Mouse (Mus musculus) adrenal gland (tissue): ENCODE measurements around the gene Dscaml1.
"Not testable (repeated sequence)": the region's sequence is repeated elsewhere in the genome, so short reads cannot be mapped to it uniquely, and the experiment has no call there.

Source experiments
- intact Hi-C: fragments of 180-260 bp; cut with DNase I; formaldehyde crosslinking; loops from one replicate; pipeline ENCODE4 v1.15.1; 2025

Dscaml1 gene

GRCm38 (mm10) chr9:45766195-45766594 is 339.8 kb downstream of the Dscaml1 start:
- intact Hi-C loops: no loop called here

DNA sequence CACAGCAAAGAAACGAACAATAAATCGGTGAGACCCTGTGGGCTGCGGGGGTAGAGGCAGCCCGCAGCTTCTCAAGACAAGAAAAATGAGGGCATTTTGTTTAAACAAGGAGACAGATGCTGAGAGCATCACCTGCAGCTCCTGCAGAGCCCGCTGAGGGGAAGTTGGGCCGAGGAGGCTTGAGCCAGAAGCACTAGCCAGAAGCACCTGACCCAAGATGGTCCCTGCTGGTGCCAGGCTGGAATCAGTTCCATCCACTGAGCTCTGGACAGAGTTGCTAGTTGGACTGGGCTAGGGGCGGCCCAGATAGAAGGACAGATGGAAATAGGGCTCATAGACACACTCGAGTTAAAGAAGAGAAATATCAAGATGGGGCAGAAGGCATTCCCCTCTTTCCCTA is 340.7 kb downstream of the Dscaml1 start:
- intact Hi-C loops: no loop called here

- intact Hi-C loops: no loop called here
Measured at GRCm38 (mm10) chr9:45768421-45768820, 342.0 kb downstream of the Dscaml1 start.

DNA sequence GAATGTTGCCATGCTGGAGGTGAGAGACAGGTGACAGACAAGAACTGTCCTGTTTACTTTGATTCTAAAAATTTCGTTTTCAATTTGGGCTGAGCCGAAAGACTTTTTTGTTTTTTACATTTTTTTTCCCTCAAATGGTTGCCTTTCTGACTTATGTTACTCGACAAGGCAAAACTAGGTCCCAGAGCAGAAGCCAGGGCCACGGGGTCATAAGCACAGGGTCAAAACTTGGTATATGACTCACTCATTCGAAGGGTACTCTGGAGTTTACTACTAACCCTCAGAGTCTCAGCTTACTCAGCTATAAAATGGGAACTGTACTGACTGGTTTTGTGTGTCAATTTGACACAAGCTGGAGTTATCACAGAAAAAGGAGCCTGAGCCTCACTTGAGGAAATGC is 343.2 kb downstream of the Dscaml1 start:
- intact Hi-C loops: no loop called here

- intact Hi-C loops: no loop called here
Measured at GRCm38 (mm10) chr9:45774088-45774487, 347.7 kb downstream of the Dscaml1 start.

DNA sequence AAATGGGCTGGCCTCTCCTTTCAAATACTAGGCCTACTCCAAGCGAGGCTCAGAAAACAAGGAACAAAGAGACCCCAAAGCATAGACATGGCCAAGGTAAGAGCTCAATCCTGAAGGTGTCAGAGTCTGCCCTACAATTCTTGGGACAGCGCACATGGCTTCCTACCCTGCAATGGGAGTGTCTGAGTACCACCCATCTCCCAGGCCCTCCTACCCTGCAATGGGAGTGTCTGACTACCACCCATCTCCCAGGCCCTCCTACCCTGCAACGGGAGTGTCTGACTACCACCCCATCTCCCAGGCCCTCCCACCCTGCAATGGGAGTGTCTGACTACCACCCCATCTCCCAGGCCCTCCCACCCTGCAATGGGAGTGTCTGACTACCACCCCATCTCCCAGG is 349.7 kb downstream of the Dscaml1 start:
- intact Hi-C loops: not testable (repeated sequence)

DNA sequence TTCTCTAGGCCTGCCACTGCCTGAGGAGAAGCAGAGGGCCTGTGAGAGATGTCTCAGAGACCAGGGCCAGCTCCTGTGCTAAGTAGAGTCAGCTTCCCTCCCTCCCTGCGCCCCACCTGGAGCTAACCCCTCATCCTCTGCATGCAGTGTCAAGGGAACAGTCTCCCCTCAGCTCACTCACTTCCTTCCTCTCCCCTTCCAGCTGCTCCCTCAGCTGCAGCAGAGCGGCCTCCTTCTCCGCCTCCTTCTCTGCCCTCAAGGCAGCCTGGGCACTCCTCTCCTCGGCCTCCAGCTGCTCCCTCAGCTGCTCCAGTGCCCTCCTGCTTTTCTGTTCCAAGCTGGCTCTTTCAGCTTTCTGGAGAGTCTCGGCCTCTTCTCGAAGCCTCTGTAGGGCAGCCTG is 352.8 kb downstream of the Dscaml1 start:
- intact Hi-C loops: no loop called here

DNA sequence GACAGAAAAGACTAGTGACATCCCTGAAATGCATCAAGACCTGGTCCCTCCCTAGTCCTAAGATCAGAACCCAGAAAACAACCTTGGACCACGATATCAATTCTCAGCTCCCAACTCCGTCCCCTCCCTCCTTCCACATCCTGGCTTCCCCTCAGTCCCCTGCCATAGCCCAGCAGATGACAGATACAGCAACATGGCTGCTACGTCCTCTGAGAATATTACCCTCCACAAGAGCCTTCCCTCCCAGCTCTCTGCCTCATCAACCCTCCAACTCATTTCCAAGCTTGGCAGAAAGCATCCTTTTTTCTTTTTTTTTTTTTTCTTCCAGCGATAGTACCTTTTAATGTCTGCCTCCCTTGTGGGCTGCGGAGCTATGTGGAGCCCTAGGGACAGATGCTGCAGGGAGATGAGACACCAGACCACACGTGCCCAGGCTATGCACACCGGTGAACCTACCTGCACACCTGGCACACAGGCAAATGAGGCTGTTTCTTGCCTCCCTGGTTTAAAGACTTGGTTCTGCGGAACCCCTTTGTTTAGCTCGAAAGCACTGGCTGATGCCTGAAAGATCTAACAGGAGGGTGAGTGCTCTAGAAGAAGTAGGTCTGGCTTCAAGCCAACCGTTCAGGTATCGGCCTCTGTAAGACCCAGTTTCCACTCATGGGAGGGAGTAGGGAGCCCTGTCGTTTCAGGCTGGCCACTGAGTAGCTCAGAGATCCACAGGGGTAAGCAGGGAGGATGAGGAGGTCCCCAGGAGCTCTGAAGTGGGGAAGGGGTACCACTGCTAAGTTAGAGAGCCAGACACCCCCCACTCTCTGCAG is 357.0 kb downstream of the Dscaml1 start:
- intact Hi-C loops: no loop called here

DNA sequence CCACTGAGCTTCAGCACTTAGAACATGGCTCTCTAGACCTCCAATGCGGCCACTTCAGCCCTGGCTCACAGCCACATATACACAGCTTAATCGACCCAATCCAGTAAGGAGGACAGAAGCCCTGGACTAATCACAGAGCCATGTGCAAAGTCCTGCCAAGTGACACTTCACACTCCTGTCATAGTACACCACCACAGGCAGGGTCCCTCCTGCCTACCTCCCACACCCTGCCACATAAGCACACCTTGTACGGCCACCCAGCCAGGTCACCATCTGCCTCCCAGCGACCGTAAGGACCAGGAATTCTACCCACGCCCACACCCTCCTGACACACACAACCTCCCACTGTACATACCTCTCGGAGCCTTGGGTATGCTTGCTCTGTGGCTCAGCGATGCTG is 360.6 kb downstream of the Dscaml1 start:
- intact Hi-C loops: no loop called here

DNA sequence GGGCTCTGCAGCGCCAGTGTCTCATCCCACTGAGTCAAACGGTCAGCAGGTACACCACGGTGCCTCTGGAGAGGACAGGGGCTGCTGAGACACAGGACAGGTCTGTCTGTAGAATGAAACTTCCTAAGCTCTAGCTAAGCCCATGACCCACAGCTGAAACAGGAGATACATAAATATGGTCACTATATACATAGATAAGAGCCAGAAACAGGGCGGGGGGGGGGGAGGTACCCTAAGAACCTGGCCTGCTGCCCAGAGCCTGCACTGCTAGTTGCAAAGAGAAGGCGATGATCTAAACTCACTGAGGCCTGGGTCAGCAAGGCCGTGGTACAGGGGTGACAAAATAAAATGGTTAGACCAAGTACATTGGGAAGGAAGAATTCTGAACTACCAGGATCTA is 361.1 kb downstream of the Dscaml1 start:
- intact Hi-C loops: no loop called here

DNA sequence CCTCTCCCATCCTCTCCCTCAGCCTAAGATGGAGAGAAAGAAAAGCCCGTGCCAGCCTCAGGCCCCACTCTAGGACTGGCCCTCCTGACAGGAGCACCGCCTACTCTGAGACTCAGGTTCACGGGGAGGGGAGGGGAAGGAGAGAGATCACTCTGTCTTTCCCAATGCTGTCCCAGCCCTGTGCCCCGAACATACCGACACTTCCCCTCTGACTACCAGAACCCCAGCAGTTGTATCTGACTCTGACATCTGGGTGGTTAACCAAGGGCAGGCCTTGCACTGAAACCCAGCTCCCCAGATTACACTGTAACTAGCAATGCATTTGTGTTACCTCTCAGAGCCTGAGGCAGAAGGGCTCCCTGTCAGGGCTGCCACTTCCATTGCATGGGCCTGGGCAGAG is 362.0 kb downstream of the Dscaml1 start:
- intact Hi-C loops: no loop called here

DNA sequence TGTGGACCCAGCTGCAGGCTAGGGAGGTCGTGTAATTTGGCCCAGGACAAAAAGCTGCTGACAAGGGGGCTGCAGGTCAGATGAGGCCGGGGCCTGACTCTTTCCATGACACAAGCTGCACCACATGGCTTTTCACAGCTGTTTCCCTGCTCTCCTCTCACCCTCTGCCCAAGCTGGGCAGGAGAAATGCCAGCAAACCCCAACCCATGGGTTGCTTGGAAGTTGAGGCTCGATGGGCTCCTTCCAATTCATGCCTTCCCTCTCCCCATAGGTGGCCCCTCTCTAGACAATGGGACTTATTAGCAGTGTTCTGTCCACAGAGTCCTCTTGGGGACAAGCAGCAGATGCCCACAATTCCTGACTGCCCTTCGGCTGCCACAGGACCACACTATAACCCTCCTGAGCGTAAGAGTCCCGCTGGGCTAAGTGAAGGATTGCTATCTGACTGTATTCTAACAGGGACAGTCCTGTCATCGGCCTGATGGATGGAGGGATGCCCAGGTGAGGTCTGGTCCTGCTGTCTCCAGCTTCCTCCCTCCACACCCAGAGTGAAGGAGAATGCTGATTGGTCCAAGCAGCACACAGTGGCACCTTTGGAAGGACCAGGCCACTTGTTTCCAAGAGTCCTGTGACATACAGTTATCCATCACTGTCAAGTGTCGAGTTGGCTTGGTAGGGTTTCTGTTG is 365.2 kb downstream of the Dscaml1 start:
- intact Hi-C loops: no loop called here

DNA sequence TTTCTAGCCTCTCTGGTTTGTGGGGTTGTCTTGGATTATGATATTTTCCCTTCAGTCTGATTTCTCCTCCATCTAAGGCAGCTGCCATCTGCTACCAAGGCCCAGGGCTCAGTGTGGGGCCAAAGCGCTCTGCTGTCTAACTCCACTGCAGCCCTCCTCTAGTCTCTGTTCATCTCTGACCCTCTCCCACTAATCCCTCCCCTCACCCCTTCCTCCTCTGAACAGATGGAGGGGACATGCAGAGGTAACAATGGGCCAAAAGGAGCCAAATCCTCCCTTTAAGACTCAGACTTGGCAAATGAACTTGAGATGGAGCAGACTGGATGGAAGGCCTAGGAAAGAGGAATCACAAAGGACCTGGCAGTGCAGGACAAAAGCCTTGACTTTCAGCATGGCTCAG is 365.8 kb downstream of the Dscaml1 start:
- intact Hi-C loops: no loop called here

- intact Hi-C loops: no loop called here
Measured at GRCm38 (mm10) chr9:45793697-45794096, 367.3 kb downstream of the Dscaml1 start.

DNA sequence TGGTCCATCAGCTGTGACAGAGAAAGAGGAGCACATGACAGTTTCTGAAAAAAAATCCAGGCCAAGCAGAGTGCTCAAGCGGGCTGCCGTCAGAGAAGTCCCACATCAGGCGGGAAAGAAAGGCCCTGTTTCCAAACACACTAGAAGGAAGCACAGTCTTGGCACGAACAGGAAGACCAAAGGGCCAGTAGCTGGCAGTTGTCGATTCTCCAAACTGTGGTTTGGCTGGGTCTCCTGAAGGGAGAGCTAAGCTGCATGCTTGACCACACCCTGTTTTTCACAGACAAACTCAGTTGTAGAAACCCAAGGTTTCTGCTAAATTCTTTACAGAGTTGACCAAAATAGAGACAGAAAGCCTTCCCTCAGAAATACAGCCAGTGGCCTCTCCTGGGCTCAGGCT is 369.3 kb downstream of the Dscaml1 start:
- intact Hi-C loops: no loop called here

- intact Hi-C loops: no loop called here
Measured at GRCm38 (mm10) chr9:45797271-45797670, 370.8 kb downstream of the Dscaml1 start.

- intact Hi-C loops: no loop called here
Measured at GRCm38 (mm10) chr9:45798467-45799164, 372.2 kb downstream of the Dscaml1 start.

DNA sequence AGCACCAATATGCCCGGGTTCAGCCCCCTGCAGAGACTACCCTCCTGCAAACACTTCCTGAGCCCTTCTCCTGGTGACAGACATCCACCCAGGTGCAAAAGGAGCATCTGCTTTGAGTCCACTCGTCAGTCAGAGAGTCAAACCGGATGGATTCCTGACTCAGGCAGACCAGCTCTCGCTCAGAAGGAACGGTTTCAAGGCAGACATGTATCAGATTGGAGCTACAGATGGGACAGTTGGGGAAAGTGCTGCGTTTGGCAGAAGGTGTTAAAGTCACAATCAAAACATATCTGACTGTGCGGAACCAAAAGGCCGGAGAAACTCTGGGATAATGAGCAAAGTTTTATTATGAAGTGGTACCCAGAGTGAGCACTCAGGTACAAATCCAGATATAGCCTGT is 373.0 kb downstream of the Dscaml1 start:
- intact Hi-C loops: no loop called here
